Mouse (Mus musculus): ENCODE measurements around the gene Csrp1. TPM values are rescaled to one million over a fixed set of nuclear protein-coding genes. Genes with fewer than 3 reads are reported as not detected.

The Csrp1 gene
- polyA plus RNA-seq, 1 experiment = 28.9 TPM

DNA sequence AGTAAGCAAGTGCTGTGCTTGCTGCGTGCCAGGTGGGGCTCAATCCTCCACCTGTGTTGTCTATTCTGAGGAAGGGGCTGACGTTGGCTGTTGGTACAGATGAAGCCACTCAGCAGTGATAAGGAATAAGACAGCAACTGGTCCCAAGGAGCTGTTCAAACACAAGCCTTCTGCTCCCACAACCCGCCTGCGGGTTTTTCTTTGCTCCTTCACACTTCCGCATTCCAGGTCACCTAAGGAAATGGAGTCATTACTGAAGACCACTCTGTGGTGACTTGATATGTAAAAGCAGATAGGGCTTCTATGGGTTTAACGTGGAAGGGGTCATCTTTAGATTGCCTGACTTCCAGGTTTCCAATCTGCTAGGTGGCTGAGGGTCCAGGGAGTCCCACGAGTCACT is 11.5 kb downstream of the Csrp1 start:
- H3K4me1 ChIP-seq (ENCODE audit: control insufficient read depth, insufficient read depth, low read length) = peaks cover 12% of the 10 kb centered on the region

DNA sequence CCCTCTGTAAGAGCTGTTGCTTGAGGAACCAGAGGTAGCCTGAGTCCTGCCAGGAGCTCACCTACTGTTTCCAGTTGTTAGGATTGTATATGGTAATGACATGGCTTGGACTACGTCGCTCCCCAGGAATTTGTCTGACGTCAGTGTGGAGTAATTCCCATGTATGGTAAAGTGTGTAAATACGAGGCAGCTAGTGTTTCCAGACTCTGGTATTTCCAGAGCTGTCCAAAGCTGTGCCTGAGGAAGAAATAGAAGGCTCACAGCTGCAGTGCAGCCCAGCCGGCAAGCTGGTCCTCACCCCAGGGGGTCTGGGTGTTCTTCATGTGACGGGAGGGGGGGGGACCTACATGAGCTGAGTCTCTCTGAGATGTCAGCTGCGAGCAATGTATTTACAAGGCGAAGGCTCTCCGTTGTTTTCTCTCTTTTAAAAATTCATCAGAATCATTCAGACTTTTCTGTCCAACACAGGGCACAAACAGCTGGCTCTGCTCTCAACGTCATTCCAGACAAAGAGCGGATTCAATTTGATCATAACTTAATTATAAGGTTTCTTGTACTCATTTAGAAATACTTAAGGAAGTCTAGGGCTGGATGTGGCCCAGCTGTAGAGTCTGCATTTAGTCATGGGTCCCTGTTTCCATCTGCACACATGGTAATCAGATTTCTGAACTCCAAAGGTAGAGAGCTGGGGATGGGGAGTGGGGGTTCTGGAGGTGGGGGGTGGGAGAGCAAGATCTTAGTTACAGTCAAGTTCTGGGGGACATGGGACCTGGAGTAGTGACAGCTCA is 12.2 kb downstream of the Csrp1 start:
- Histone ChIP-seq H3K4me3 (ENCODE audit: control insufficient read depth, low read depth, low read length) (no peak overlapping the region), H3K27ac (ENCODE audit: control insufficient read depth, insufficient read depth, low read depth, low read length) (no peak overlapping the region), H3K4me1 (ENCODE audit: control insufficient read depth, insufficient read depth, low read length) (peaks cover 12% of the 10 kb centered on the region), H3K27me3 (ENCODE audit: control insufficient read depth, insufficient read depth, low read length) (no peaks in the 10 kb centered on the region), H3K36me3 (ENCODE audit: control insufficient read depth, insufficient read depth, low read length) (no peaks in the 10 kb centered on the region)
- no peak for TF ChIP-seq POLR2A (IDR thresholded peaks at IDR 0.05; ENCODE audit: control insufficient read depth, low read depth, low read length)
- no peak for TF ChIP-seq CTCF (IDR thresholded peaks at IDR 0.05; ENCODE audit: control insufficient read depth, insufficient read depth, insufficient replicate concordance, low read depth, low read length)

More for the DNA sequence above, 11.5 kb downstream of the Csrp1 start:
- Histone ChIP-seq H3K4me3 (ENCODE audit: control insufficient read depth, low read depth, low read length) (no peak overlapping the region), H3K27ac (ENCODE audit: control insufficient read depth, insufficient read depth, low read depth, low read length) (peak overlapping the region; percentile 7; the same call in 1 of the 2 replicates), H3K27me3 (ENCODE audit: control insufficient read depth, insufficient read depth, low read length) (no peaks in the 10 kb centered on the region), H3K36me3 (ENCODE audit: control insufficient read depth, insufficient read depth, low read length) (no peaks in the 10 kb centered on the region)
- TF ChIP-seq CTCF (IDR thresholded peaks at IDR 0.05; ENCODE audit: control insufficient read depth, insufficient read depth, insufficient replicate concordance, low read depth, low read length) = no peak
- TF ChIP-seq POLR2A (IDR thresholded peaks at IDR 0.05; ENCODE audit: control insufficient read depth, low read depth, low read length) = no peak

DNA sequence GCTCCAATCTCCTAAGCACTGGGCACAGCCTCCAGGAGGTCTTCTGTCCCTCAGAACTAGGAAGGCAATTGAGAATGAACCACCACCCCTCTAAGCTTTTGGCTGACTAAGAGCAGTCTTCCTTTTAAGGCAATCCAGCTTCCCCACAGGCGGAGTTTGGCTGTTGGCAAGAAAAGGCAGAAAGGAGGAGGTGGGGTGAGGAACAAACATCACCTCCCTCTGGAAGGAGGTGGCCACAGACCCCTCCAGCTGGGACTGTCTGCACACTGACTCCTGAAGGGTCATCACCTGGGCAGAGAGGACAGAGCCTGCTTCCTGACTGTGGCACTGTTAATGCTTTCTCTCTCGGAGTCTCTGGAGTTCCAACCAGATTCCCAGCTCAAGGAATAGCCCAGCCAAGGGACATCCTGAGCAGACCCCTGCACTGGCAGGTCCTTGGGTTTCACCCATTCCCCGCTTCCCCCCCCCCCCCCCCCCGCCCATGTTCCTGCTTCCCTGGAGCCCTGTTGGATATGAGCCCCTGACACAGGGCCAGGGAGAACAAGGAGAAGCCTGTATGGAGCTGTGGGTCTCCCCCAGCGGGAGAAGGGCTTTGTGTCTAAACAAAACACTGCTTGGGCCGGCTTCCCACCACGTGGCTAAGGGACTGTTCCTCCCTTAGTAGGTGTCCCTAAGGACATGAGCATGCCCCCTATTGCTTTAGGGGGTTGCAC is 14.5 kb downstream of the Csrp1 start:
- H3K36me3 ChIP-seq (ENCODE audit: control insufficient read depth, insufficient read depth, low read length) = no peaks in the 10 kb centered on the region
- no peaks in the 10 kb centered on the region for H3K27me3 ChIP-seq (ENCODE audit: control insufficient read depth, insufficient read depth, low read length)
- peak overlapping the region; percentile 65; the same call in 1 of the 2 replicates for H3K27ac ChIP-seq (ENCODE audit: control insufficient read depth, insufficient read depth, low read depth, low read length)
- H3K4me1 ChIP-seq (ENCODE audit: control insufficient read depth, insufficient read depth, low read length) = peaks cover 2% of the 10 kb centered on the region
- no peak overlapping the region for H3K4me3 ChIP-seq (ENCODE audit: control insufficient read depth, low read depth, low read length)
- TF ChIP-seq CTCF (IDR thresholded peaks at IDR 0.05; ENCODE audit: control insufficient read depth, insufficient read depth, insufficient replicate concordance, low read depth, low read length) = no peak
- TF ChIP-seq POLR2A (IDR thresholded peaks at IDR 0.05; ENCODE audit: control insufficient read depth, low read depth, low read length) = no peak

DNA sequence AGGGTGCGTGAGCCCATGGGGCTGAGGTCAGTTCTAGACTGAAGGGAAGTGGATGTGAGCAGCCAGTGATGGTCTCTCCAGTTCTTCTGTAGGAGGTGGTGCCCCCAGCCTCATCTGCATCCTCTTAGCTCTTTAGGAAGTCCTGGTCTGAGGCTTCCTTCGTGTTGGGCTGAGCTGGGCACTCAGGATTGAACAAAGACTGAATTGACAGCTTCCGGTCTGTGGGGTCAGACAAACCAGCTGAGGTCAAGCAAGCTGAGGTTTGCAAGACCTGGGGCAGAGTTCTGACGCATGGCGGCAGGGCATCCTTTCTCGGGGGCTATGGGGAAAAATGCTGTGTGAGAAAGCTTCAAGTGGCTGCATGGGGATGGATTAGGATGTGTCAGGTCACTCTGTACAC is 15.6 kb downstream of the Csrp1 start:
- Histone ChIP-seq H3K27ac (ENCODE audit: control insufficient read depth, insufficient read depth, low read depth, low read length) (peak overlapping the region; percentile 39), H3K4me3 (ENCODE audit: control insufficient read depth, low read depth, low read length) (no peak overlapping the region), H3K4me1 (ENCODE audit: control insufficient read depth, insufficient read depth, low read length) (no peaks in the 10 kb centered on the region), H3K36me3 (ENCODE audit: control insufficient read depth, insufficient read depth, low read length) (no peaks in the 10 kb centered on the region), H3K27me3 (ENCODE audit: control insufficient read depth, insufficient read depth, low read length) (no peaks in the 10 kb centered on the region)
- no peak for TF ChIP-seq CTCF (IDR thresholded peaks at IDR 0.05; ENCODE audit: control insufficient read depth, insufficient read depth, insufficient replicate concordance, low read depth, low read length)
- no peak for TF ChIP-seq POLR2A (IDR thresholded peaks at IDR 0.05; ENCODE audit: control insufficient read depth, low read depth, low read length)

DNA sequence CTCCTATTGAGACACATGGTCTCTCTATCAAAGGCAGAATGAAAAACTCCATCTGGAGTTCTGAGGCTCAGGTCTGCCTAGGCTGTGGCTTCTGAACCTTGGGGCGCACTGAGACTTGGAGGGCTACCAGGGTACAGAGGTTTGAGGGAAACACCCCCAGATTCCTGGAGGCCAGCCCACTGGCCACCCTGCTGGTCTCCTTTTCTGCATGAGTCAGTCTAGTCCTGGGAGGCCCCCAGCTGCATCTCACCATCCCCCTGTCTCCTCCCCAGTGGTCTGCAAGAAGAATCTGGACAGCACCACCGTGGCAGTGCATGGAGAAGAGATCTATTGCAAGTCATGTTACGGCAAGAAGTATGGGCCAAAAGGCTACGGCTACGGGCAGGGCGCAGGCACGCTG is 25.1 kb downstream of the Csrp1 start:
- H3K4me1 ChIP-seq (ENCODE audit: control insufficient read depth, insufficient read depth, low read length) = no peaks in the 10 kb centered on the region
- H3K36me3 ChIP-seq (ENCODE audit: control insufficient read depth, insufficient read depth, low read length) = no peaks in the 10 kb centered on the region
- no peak overlapping the region for H3K4me3 ChIP-seq (ENCODE audit: control insufficient read depth, low read depth, low read length)
- no peaks in the 10 kb centered on the region for H3K27me3 ChIP-seq (ENCODE audit: control insufficient read depth, insufficient read depth, low read length)
- TF ChIP-seq POLR2A (IDR thresholded peaks at IDR 0.05; ENCODE audit: control insufficient read depth, low read depth, low read length) (no peak), CTCF (IDR thresholded peaks at IDR 0.05; ENCODE audit: control insufficient read depth, insufficient read depth, insufficient replicate concordance, low read depth, low read length) (no peak)
- H3K27ac ChIP-seq (ENCODE audit: control insufficient read depth, insufficient read depth, low read depth, low read length) = no peak overlapping the region

DNA sequence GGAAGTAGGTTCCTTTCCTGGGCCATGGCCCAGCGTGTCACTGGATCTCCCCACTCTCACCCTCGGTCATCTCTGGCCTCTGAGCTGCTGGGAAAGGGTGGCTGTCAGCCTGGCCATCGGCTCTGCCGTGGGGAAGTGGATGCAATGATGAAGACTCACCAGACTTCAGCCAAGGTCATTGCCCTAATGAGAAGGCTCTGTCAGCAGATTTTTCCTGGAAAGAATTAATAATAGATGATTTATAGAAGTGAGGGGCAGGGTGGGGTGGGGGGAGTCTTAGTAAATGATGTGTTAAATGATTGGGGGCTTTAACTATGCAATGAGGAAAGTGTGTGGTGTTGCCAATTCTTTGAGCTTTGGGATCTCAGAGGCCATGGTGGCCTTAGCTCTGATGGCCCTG is 26.4 kb downstream of the Csrp1 start:
- no peaks in the 10 kb centered on the region for H3K4me1 ChIP-seq (ENCODE audit: control insufficient read depth, insufficient read depth, low read length)
- H3K27ac ChIP-seq (ENCODE audit: control insufficient read depth, insufficient read depth, low read depth, low read length) = no peak overlapping the region
- H3K36me3 ChIP-seq (ENCODE audit: control insufficient read depth, insufficient read depth, low read length) = no peaks in the 10 kb centered on the region
- no peaks in the 10 kb centered on the region for H3K27me3 ChIP-seq (ENCODE audit: control insufficient read depth, insufficient read depth, low read length)
- TF ChIP-seq CTCF (IDR thresholded peaks at IDR 0.05; ENCODE audit: control insufficient read depth, insufficient read depth, insufficient replicate concordance, low read depth, low read length) = no peak
- no peak for TF ChIP-seq POLR2A (IDR thresholded peaks at IDR 0.05; ENCODE audit: control insufficient read depth, low read depth, low read length)
- no peak overlapping the region for H3K4me3 ChIP-seq (ENCODE audit: control insufficient read depth, low read depth, low read length)

DNA sequence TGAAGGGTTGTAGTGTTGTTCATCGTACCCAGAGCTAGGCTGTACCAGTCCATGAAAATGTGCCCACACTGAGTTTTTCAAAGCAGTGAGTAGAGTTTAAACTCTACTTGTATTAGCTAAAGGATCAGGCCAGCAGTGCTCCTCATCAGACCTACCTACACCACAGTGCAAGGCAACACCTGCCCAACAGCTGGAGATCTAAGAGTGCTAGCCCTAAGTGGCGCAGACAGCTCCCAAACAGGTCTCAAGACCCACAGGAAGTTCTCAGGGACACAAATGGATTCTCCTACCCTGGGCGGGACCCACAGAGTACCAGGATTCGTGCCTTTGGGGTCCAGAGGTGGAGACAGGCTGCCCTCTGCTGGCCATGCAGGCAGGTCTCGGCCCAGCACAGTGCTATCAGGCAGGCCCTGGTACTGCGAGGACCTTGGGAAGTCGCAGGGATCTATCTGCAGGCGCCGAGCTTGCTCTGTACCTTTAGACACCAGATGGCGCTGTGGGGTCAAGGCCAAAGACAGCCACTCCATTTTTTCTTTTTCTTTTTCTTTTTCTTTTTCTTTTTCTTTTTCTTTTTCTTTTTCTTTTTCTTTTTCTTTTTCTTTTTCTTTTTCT is 33.0 kb downstream of the Csrp1 start:
- Histone ChIP-seq H3K27ac (ENCODE audit: control insufficient read depth, insufficient read depth, low read depth, low read length) (no peak overlapping the region), H3K4me3 (ENCODE audit: control insufficient read depth, low read depth, low read length) (no peak overlapping the region)
- TF ChIP-seq CTCF (IDR thresholded peaks at IDR 0.05; ENCODE audit: control insufficient read depth, insufficient read depth, insufficient replicate concordance, low read depth, low read length) = peak; percentile 80; the same call in 1 of the 2 replicates
- TF ChIP-seq POLR2A (IDR thresholded peaks at IDR 0.05; ENCODE audit: control insufficient read depth, low read depth, low read length) = no peak

More for the DNA sequence above, 33.0 kb downstream of the Csrp1 start:
- Histone ChIP-seq H3K4me1 (ENCODE audit: control insufficient read depth, insufficient read depth, low read length) (no peaks in the 10 kb centered on the region), H3K27me3 (ENCODE audit: control insufficient read depth, insufficient read depth, low read length) (no peaks in the 10 kb centered on the region), H3K36me3 (ENCODE audit: control insufficient read depth, insufficient read depth, low read length) (no peaks in the 10 kb centered on the region)

All from testis, adult 2 months (tissue).